Mouse (Mus musculus): Measurements from ENCODE around the gene Ide. TPM values are rescaled to one million over a fixed set of nuclear protein-coding genes. Genes with fewer than 3 reads are reported as not detected.

The Ide gene
- polyA plus RNA-seq, 1 experiment = 30.9 TPM

- peaks cover 7% of the 10 kb centered on the region for H3K4me1 ChIP-seq (ENCODE audit: control insufficient read depth, insufficient read depth, low read length)
- no peak for TF ChIP-seq POLR2A (IDR thresholded peaks at IDR 0.05; ENCODE audit: extremely low read depth, insufficient read depth, low read length)
- TF ChIP-seq CTCF (IDR thresholded peaks at IDR 0.05; ENCODE audit: extremely low read depth, insufficient read depth, low read length) = no peak
- no peak overlapping the region for H3K27ac ChIP-seq (ENCODE audit: insufficient read depth, low read length)
- no peak overlapping the region for H3K4me3 ChIP-seq (ENCODE audit: insufficient read depth, low read length)
Measured at GRCm38 (mm10) chr19:37284775-37285174, 52.9 kb downstream of the Ide start.

- H3K4me1 ChIP-seq (ENCODE audit: control insufficient read depth, insufficient read depth, low read length) = peaks cover 7% of the 10 kb centered on the region
- 0 out of 2 replicates have a peak overlapping the region, but pooled peaks have one; percentile 24 for H3K27ac ChIP-seq (ENCODE audit: insufficient read depth, low read length)
- H3K4me3 ChIP-seq (ENCODE audit: insufficient read depth, low read length) = no peak overlapping the region
- TF ChIP-seq POLR2A (IDR thresholded peaks at IDR 0.05; ENCODE audit: extremely low read depth, insufficient read depth, low read length) (no peak), CTCF (IDR thresholded peaks at IDR 0.05; ENCODE audit: extremely low read depth, insufficient read depth, low read length) (no peak)
Measured at GRCm38 (mm10) chr19:37283166-37283565, 54.5 kb downstream of the Ide start.

- peaks cover 7% of the 10 kb centered on the region for H3K4me1 ChIP-seq (ENCODE audit: control insufficient read depth, insufficient read depth, low read length)
- H3K27ac ChIP-seq (ENCODE audit: insufficient read depth, low read length) = peak overlapping the region; percentile 41
- no peak overlapping the region for H3K4me3 ChIP-seq (ENCODE audit: insufficient read depth, low read length)
- no peak for TF ChIP-seq CTCF (IDR thresholded peaks at IDR 0.05; ENCODE audit: extremely low read depth, insufficient read depth, low read length)
- no peak for TF ChIP-seq POLR2A (IDR thresholded peaks at IDR 0.05; ENCODE audit: extremely low read depth, insufficient read depth, low read length)
Measured at GRCm38 (mm10) chr19:37281710-37282109, 55.9 kb downstream of the Ide start.

DNA sequence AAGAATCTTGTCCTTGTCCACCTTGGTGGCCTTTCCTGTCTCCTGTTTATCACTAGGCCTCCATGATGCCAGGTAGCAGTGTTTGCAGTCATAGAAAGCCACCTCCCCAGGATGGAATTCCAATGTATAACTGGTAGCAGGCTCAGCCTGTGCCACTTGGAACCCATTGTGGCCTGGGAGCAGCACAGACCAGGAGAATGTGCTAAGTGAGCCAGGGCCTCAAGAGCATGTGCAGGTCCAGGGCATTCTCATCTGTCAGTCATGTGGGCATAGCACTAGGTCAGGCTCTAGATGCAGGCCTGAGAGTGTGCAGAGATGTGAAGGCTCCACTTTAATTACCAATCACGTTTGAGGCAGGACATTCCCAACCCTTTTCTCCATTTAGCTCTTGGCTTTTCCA lies 58.5 kb downstream of the Ide start:
- H3K4me3 ChIP-seq (ENCODE audit: insufficient read depth, low read length) = no peak overlapping the region
- H3K27ac ChIP-seq (ENCODE audit: insufficient read depth, low read length) = no peak overlapping the region
- TF ChIP-seq POLR2A (IDR thresholded peaks at IDR 0.05; ENCODE audit: extremely low read depth, insufficient read depth, low read length) = no peak
- no peak for TF ChIP-seq CTCF (IDR thresholded peaks at IDR 0.05; ENCODE audit: extremely low read depth, insufficient read depth, low read length)
- H3K4me1 ChIP-seq (ENCODE audit: control insufficient read depth, insufficient read depth, low read length) = peaks cover 15% of the 10 kb centered on the region

- TF ChIP-seq POLR2A (IDR thresholded peaks at IDR 0.05; ENCODE audit: extremely low read depth, insufficient read depth, low read length) (no peak), CTCF (IDR thresholded peaks at IDR 0.05; ENCODE audit: extremely low read depth, insufficient read depth, low read length) (no peak)
- Histone ChIP-seq H3K4me1 (ENCODE audit: control insufficient read depth, insufficient read depth, low read length) (peaks cover 10% of the 10 kb centered on the region), H3K4me3 (ENCODE audit: insufficient read depth, low read length) (no peak overlapping the region), H3K27ac (ENCODE audit: insufficient read depth, low read length) (peak overlapping the region; percentile 51)
Measured at GRCm38 (mm10) chr19:37275555-37275954, 62.1 kb downstream of the Ide start.

- TF ChIP-seq POLR2A (IDR thresholded peaks at IDR 0.05; ENCODE audit: extremely low read depth, insufficient read depth, low read length) (no peak), CTCF (IDR thresholded peaks at IDR 0.05; ENCODE audit: extremely low read depth, insufficient read depth, low read length) (no peak)
- H3K4me1 ChIP-seq (ENCODE audit: control insufficient read depth, insufficient read depth, low read length) = peaks cover 1% of the 10 kb centered on the region
- H3K27ac ChIP-seq (ENCODE audit: insufficient read depth, low read length) = no peak overlapping the region
- H3K4me3 ChIP-seq (ENCODE audit: insufficient read depth, low read length) = no peak overlapping the region
Measured at GRCm38 (mm10) chr19:37269106-37269505, 68.5 kb downstream of the Ide start.

- TF ChIP-seq CTCF (IDR thresholded peaks at IDR 0.05; ENCODE audit: extremely low read depth, insufficient read depth, low read length) = peak; percentile 99
- TF ChIP-seq POLR2A (IDR thresholded peaks at IDR 0.05; ENCODE audit: extremely low read depth, insufficient read depth, low read length) = no peak
- H3K4me3 ChIP-seq (ENCODE audit: insufficient read depth, low read length) = no peak overlapping the region
- no peak overlapping the region for H3K27ac ChIP-seq (ENCODE audit: insufficient read depth, low read length)
- peaks cover 1% of the 10 kb centered on the region for H3K4me1 ChIP-seq (ENCODE audit: control insufficient read depth, insufficient read depth, low read length)
Measured at GRCm38 (mm10) chr19:37265333-37266103, 72.1 kb downstream of the Ide start.

GRCm38 (mm10) chr19:37263943-37264897 lies 73.4 kb downstream of the Ide start:
- H3K4me3 ChIP-seq (ENCODE audit: insufficient read depth, low read length) = no peak overlapping the region
- TF ChIP-seq CTCF (IDR thresholded peaks at IDR 0.05; ENCODE audit: extremely low read depth, insufficient read depth, low read length) (no peak), POLR2A (IDR thresholded peaks at IDR 0.05; ENCODE audit: extremely low read depth, insufficient read depth, low read length) (no peak)
- H3K4me1 ChIP-seq (ENCODE audit: control insufficient read depth, insufficient read depth, low read length) = peaks cover 1% of the 10 kb centered on the region
- H3K27ac ChIP-seq (ENCODE audit: insufficient read depth, low read length) = no peak overlapping the region

DNA sequence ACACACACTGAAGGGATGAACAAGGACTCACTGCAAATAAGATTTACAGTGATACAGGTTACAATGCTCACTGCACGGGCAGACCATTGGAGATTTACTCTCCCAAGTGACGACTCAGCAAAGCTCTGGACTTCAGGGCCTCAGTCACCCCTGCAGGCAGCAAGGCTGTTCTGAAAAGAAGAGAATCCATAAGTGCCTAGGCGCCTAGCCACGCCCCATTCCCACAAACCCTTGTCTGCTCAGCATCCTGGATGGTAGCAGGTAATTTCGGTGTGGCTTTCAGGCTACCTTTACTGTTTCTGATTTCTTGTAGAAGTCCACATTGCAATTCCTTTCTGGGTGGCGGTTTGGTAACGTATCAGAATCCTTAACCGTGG lies 74.1 kb downstream of the Ide start:
- H3K4me3 ChIP-seq (ENCODE audit: insufficient read depth, low read length) = no peak overlapping the region
- TF ChIP-seq POLR2A (IDR thresholded peaks at IDR 0.05; ENCODE audit: extremely low read depth, insufficient read depth, low read length) (no peak), CTCF (IDR thresholded peaks at IDR 0.05; ENCODE audit: extremely low read depth, insufficient read depth, low read length) (no peak)
- H3K27ac ChIP-seq (ENCODE audit: insufficient read depth, low read length) = no peak overlapping the region
- peaks cover 1% of the 10 kb centered on the region for H3K4me1 ChIP-seq (ENCODE audit: control insufficient read depth, insufficient read depth, low read length)

All from cortical plate, adult 2 months (tissue).